Mouse (Mus musculus) forebrain, embryonic 11.5 days (tissue): Measurements from ENCODE around the gene Dnah12. TPM values are rescaled to one million over a fixed set of nuclear protein-coding genes. Genes with fewer than 3 reads are reported as not detected.

Experiments used
- ATAC-seq: fragments of 200-750 bp; cut with Nextera tagmentation; replicated peaks from 2 replicates; pipeline ENCODE4 v1.8.0; 2017; ENCODE audit warnings: moderate TSS enrichment; ENCODE audit not compliant: low FRiP score
- DNase-seq: peaks from one replicate; pipeline ENCODE4 v3.0.0-alpha.2; 2017; ENCODE audit warnings: low spot score
- H3K27ac ChIP-seq: fragments of 300-500 bp; sonication (generic); 2 replicates; pipeline ENCODE4 v1.5.1; 2014; ENCODE audit warnings: low read depth, low read length
- H3K27me3 ChIP-seq: fragments of 300-500 bp; sonication (generic); 2 replicates; pipeline ENCODE4 v1.6.1; 2014; ENCODE audit warnings: mild to moderate bottlenecking, low read length, mixed read lengths; ENCODE audit not compliant: control insufficient read depth, insufficient read depth
- H3K36me3 ChIP-seq: fragments of 300-500 bp; sonication (generic); 2 replicates; pipeline ENCODE4 v1.6.1; 2014; ENCODE audit warnings: mild to moderate bottlenecking, low read length, moderate library complexity, mixed read lengths; ENCODE audit not compliant: control insufficient read depth, insufficient read depth
- H3K4me1 ChIP-seq: fragments of 300-500 bp; sonication (generic); replicated peaks from 2 replicates; pipeline ENCODE4 v1.6.1; 2014; ENCODE audit warnings: low read length, mixed read lengths; ENCODE audit not compliant: control insufficient read depth, insufficient read depth
- H3K4me2 ChIP-seq: fragments of 300-500 bp; sonication (generic); 2 replicates; pipeline ENCODE4 v1.6.1; 2014; ENCODE audit warnings: low read depth, mild to moderate bottlenecking, low read length, moderate library complexity, mixed read lengths; ENCODE audit not compliant: severe bottlenecking
- H3K4me3 ChIP-seq: fragments of 300-500 bp; sonication (generic); 2 replicates; pipeline ENCODE4 v1.5.1; 2014; ENCODE audit warnings: low read depth, low read length
- H3K9ac ChIP-seq: fragments of 300-500 bp; sonication (generic); 2 replicates; pipeline ENCODE4 v1.6.1; 2014; ENCODE audit warnings: low read length
- H3K9me3 ChIP-seq: fragments of 300-500 bp; sonication (generic); 2 replicates; pipeline ENCODE4 v1.6.1; 2016; ENCODE audit warnings: low read length, mixed read lengths; ENCODE audit not compliant: control insufficient read depth
- WGBS: fragments of 180-500 bp; shearing (Covaris S2); extraction: QIAGEN DNeasy Blood & Tissue Kit; methylation state at CpG from one replicate; pipeline ENCODE4 v1.1.7; 2014; 5-methylcytosine and 5-hydroxymethylcytosine counted together
- polyA plus RNA-seq: library from polyadenylated mRNA; unstranded; fragments of >200 nt; fragmentation: Nextera tagmentation; extraction: Ambion mirVana; gene quantifications from 2 replicates; pipeline ENCODE4 v1.2.1, GENCODE M21; 2014

Dnah12 gene
- polyA plus RNA-seq, 1 experiment from 2014 or later: 0.04 TPM

GRCm38 (mm10) chr14:26868299-26868698 is 175.2 kb downstream of the Dnah12 start:
- DNase-seq (no peak), ATAC-seq (no peak)
- WGBS: 91% methylated on average over 5 of the region's 5 CpGs
- no peak overlapping the region for H3K4me2 ChIP-seq
- H3K27me3 ChIP-seq: no peaks in the 10 kb centered on the region
- H3K4me3 ChIP-seq: no peak overlapping the region
- H3K4me1 ChIP-seq: no peaks in the 10 kb centered on the region
- H3K9ac ChIP-seq: no peak overlapping the region
- no peaks in the 10 kb centered on the region for H3K36me3 ChIP-seq
- H3K9me3 ChIP-seq: no peaks in the 10 kb centered on the region
- no peak overlapping the region for H3K27ac ChIP-seq

DNA sequence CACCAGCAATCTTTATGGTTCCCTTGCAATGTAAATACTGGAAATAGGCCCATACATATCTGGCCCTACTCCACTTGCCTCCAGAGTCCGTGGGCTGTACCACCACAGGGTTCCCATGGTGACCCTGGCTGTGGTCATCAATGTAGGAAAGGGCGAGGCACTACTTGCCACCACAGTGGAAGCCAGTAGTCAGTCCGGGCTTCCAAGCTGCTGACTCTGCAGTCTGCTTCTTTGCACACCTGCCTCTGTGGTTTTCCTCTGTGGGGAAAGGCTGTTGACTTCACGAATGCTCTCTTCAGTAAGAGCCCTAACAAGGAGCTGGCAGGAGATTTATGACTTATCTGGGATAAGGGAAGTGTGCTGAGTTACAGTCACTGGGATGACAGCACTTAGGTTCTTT is 185.7 kb downstream of the Dnah12 start:
- no peak overlapping the region for H3K4me3 ChIP-seq
- no peak overlapping the region for H3K9ac ChIP-seq
- DNase-seq: no peak
- no peaks in the 10 kb centered on the region for H3K27me3 ChIP-seq
- H3K27ac ChIP-seq: no peak overlapping the region
- no peaks in the 10 kb centered on the region for H3K36me3 ChIP-seq
- no peak overlapping the region for H3K4me2 ChIP-seq
- 86% methylated on average over 4 of the region's 4 CpGs for WGBS
- H3K9me3 ChIP-seq: no peaks in the 10 kb centered on the region
- ATAC-seq: no peak
- H3K4me1 ChIP-seq: no peaks in the 10 kb centered on the region

GRCm38 (mm10) chr14:26879976-26880375 is 186.9 kb downstream of the Dnah12 start:
- no peak overlapping the region for H3K4me3 ChIP-seq
- no peak overlapping the region for H3K27ac ChIP-seq
- H3K9me3 ChIP-seq: no peaks in the 10 kb centered on the region
- no peak overlapping the region for H3K4me2 ChIP-seq
- DNase-seq: no peak
- H3K27me3 ChIP-seq: no peaks in the 10 kb centered on the region
- 71% methylated on average over 2 of the region's 2 CpGs for WGBS
- ATAC-seq: no peak
- H3K36me3 ChIP-seq: no peaks in the 10 kb centered on the region
- no peaks in the 10 kb centered on the region for H3K4me1 ChIP-seq
- no peak overlapping the region for H3K9ac ChIP-seq

DNA sequence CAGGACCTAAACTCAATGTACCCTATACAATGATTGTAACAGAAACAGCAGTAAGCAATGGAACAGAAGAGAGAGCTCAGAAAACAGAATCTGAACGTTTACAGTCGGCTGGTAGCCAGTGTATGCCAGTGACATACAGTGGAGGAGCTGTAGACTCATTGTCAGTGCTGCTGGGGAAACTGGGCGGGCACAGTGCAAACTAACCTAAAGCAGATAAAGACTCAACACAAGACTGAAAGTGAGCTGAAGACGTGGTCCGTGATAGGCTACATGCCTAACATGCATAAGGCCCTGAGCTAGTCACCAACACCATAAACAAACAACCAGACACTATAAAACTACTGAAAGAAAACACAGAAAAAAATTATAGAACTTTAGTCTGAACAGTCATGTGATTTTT is 188.6 kb downstream of the Dnah12 start:
- Histone ChIP-seq H3K9ac (no peak overlapping the region), H3K9me3 (no peaks in the 10 kb centered on the region), H3K4me2 (no peak overlapping the region), H3K27me3 (no peaks in the 10 kb centered on the region), H3K4me3 (no peak overlapping the region), H3K4me1 (no peaks in the 10 kb centered on the region), H3K36me3 (no peaks in the 10 kb centered on the region), H3K27ac (no peak overlapping the region)
- DNase-seq (no peak), ATAC-seq (no peak)
- 89% methylated on average over 5 of the region's 5 CpGs for WGBS

- H3K9me3 ChIP-seq: no peaks in the 10 kb centered on the region
- H3K36me3 ChIP-seq: no peaks in the 10 kb centered on the region
- H3K27ac ChIP-seq: no peak overlapping the region
- no peaks in the 10 kb centered on the region for H3K27me3 ChIP-seq
- WGBS: 74% methylated on average over 3 of the region's 3 CpGs
- DNase-seq (no peak), ATAC-seq (no peak)
- no peak overlapping the region for H3K4me2 ChIP-seq
- no peaks in the 10 kb centered on the region for H3K4me1 ChIP-seq
- H3K4me3 ChIP-seq: no peak overlapping the region
- no peak overlapping the region for H3K9ac ChIP-seq
Measured at GRCm38 (mm10) chr14:26887244-26887643, 194.2 kb downstream of the Dnah12 start.

DNA sequence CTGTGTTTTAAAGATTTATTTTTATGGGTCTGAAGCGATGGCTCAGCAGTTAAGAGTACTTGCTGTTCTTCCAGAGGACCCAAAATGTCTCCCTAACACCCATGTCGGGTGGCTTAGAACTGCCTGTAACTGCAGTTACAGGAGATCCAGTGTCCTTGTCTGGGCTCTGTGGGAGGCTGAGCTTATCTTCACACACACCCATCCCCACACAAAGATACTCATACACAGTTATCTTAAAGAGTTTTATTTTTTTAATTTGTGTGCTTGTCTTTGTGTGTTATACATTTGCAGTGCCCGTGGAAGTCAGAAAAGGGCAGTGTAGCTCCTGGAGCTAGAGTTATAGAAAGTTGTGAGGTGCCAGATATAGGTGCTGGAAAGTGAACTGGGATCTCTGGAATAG is 197.7 kb downstream of the Dnah12 start:
- Histone ChIP-seq H3K36me3 (no peaks in the 10 kb centered on the region), H3K4me3 (no peak overlapping the region), H3K9ac (no peak overlapping the region), H3K4me2 (no peak overlapping the region), H3K9me3 (no peaks in the 10 kb centered on the region), H3K27ac (no peak overlapping the region), H3K4me1 (no peaks in the 10 kb centered on the region), H3K27me3 (no peaks in the 10 kb centered on the region)
- ATAC-seq (no peak), DNase-seq (no peak)
- 94% methylated on average over 3 of the region's 3 CpGs for WGBS

DNA sequence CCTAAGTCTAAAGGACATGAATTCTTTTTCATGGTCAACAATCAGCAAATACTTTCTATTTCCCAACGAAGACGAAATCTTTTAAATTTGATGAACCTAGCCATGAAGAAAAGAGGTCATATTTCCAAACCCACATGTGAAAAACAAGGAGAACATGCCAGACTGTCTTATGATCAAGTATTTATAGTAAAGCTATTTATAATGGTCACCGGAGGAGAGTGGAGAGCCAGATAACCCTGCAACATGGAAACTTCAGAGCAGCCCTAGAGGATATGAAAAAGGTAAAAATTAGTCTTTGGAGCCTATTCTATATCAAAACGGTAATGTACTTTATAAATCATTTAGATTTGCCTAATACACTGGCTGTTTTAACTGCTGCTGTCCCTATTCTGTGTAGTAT is 201.3 kb downstream of the Dnah12 start, which contains the start of gene Asb14:
Gene Asb14 (plus strand): TSS at position 166 of the 400 bp plus-strand sequence.
- Histone ChIP-seq H3K27ac (no peak within 1 kb of the TSS), H3K4me3 (no peak within 1 kb of the TSS), H3K4me1 (no peaks in the 10 kb centered on the region), H3K36me3 (no peaks in the 10 kb centered on the region), H3K4me2 (no peak within 1 kb of the TSS), H3K9me3 (no peaks in the 10 kb centered on the region), H3K9ac (no peak within 1 kb of the TSS), H3K27me3 (no peaks in the 10 kb centered on the region)
- ATAC-seq (no peak), DNase-seq (no peak)
- 89% methylated on average over 4 of the region's 4 CpGs for WGBS

DNA sequence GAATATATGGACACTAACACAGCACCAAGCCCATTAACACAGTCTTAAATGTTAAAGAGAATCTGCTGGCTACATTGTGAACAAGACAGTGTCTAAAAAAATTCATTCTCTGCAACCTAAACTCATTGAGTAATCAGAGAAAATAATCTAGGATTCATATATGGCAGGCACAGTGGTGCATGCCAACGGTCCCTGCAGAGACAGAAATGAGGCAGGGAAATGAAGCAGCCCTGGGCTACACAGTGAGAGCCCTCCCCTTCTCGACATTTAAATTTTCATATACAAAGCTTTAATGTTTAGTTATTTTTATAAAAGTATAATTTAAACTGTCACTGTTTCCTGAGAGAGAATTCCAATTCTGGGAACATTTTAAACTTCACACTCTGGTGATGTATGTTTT is 206.4 kb downstream of the Dnah12 start:
- WGBS: 81% methylated on average over 2 of the region's 2 CpGs
- H3K4me3 ChIP-seq: no peak overlapping the region
- H3K27ac ChIP-seq: no peak overlapping the region

DNA sequence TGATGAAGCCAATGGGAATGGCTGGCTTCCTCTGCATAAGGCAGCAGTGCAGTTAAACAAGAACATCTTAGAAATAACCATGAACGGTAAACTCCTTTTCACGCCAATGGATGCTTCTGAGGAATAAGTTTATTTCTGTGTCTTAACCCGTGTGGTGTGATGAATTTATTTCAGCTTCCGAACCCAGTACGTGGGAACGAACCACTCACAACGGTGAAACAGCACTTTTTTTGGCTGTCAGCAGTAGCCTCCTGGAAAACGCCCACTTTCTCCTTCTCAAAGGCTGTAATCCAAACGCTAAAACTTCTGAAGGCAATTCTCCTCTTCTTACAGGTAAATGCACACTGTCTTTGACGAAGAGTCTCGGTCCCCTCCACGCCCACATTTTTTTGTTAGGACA is 207.8 kb downstream of the Dnah12 start:
- H3K4me1 ChIP-seq: no peaks in the 10 kb centered on the region
- no peak overlapping the region for H3K9ac ChIP-seq
- H3K27ac ChIP-seq: no peak overlapping the region
- no peaks in the 10 kb centered on the region for H3K36me3 ChIP-seq
- H3K27me3 ChIP-seq: no peaks in the 10 kb centered on the region
- DNase-seq: no peak
- no peak for ATAC-seq
- H3K4me3 ChIP-seq: no peak overlapping the region
- no peaks in the 10 kb centered on the region for H3K9me3 ChIP-seq
- WGBS: 89% methylated on average over 12 of the region's 12 CpGs
- H3K4me2 ChIP-seq: no peak overlapping the region

More for the DNA sequence above, 206.4 kb downstream of the Dnah12 start:
- ATAC-seq (no peak), DNase-seq (no peak)
- no peak overlapping the region for H3K9ac ChIP-seq
- H3K9me3 ChIP-seq: no peaks in the 10 kb centered on the region
- no peak overlapping the region for H3K4me2 ChIP-seq
- no peaks in the 10 kb centered on the region for H3K27me3 ChIP-seq
- no peaks in the 10 kb centered on the region for H3K36me3 ChIP-seq
- no peaks in the 10 kb centered on the region for H3K4me1 ChIP-seq
